Mouse (Mus musculus) lung, postnatal 0 days (tissue): ENCODE data around the gene Elovl5.

Experiments used
- CTCF ChIP-seq: IDR thresholded peaks from 2 replicates; pipeline ENCODE4 v1.5.1; 2016; ENCODE audit warnings: antibody characterized with exemption, mild to moderate bottlenecking
- EP300 ChIP-seq: IDR thresholded peaks from 2 replicates; pipeline ENCODE4 v1.6.1; 2016; ENCODE audit warnings: antibody characterized with exemption, mild to moderate bottlenecking, control low read depth

DNA sequence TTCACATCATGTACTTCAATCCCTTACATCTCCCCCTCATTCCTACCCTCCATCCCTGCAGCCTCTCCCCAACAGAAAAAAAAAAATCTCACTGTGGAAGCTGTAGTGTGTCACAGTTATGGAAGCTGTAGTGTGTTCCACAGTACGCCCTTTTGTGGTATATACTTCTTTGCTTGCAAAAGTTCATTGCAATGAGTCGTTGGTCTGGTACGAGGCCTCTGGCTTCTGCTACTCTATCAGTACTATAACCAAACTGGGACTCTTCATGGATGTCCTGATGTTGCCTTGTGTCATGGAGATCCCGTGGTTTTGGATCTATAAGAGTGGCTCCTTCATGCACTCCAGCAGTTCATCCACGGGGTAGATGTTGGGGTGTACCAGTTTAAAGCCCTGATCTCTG, 95.5 kb downstream of the Elovl5 start:
- TF ChIP-seq CTCF, result no peak
- no peak for TF ChIP-seq EP300
